Mouse (Mus musculus) MEL (cell line): ENCODE results near the gene Zeb2. TPM values are rescaled to one million over a fixed set of nuclear protein-coding genes. Genes with fewer than 3 reads are reported as not detected.

Source experiments
- DNase-seq: peaks from one replicate; pipeline ENCODE4 v3.0.0; 2011; ENCODE audit warnings: low read depth, low spot score
- H3K27ac ChIP-seq: 2 replicates; pipeline ENCODE4 v1.5.1; 2012; ENCODE audit warnings: low read depth, mild to moderate bottlenecking, control low read depth, low read length, moderate library complexity; ENCODE audit not compliant: control insufficient read depth
- H3K27me3 ChIP-seq, 2 experiments: fragments of 150-350 bp in 1 of 2; sonication (generic) in 1 of 2; 2 replicates each; pipeline ENCODE4 v1.6.1; 2012; ENCODE audit warnings: low read length in 2 of 2, mild to moderate bottlenecking in 2 of 2, improper control_type of control experiment in 1 of 2, moderate library complexity in 1 of 2; ENCODE audit not compliant: insufficient read depth in 2 of 2, control insufficient read depth in 1 of 2
- H3K36me3 ChIP-seq, 2 experiments: 2 replicates each; pipeline ENCODE4 v1.6.1; 2012 to 2014; ENCODE audit warnings: low read length in 2 of 2, improper control_type of control experiment in 1 of 2, inconsistent platforms in 1 of 2, mild to moderate bottlenecking in 1 of 2; ENCODE audit not compliant: insufficient read depth in 2 of 2, control insufficient read depth in 1 of 2
- H3K4me1 ChIP-seq, 2 experiments: fragments of 150-350 bp in 1 of 2; sonication (generic) in 1 of 2; 2 replicates each; pipeline ENCODE4 v1.6.1; 2012; ENCODE audit warnings: low read length in 2 of 2, improper control_type of control experiment in 1 of 2, mild to moderate bottlenecking in 1 of 2; ENCODE audit not compliant: insufficient read depth in 2 of 2, control insufficient read depth in 1 of 2
- H3K4me3 ChIP-seq, 2 experiments: fragments of 150-350 bp in 1 of 2; sonication (generic) in 1 of 2; 2 replicates each; pipeline ENCODE4 v1.5.1; 2012; ENCODE audit warnings: low read depth in 2 of 2, low read length in 2 of 2, mild to moderate bottlenecking in 2 of 2, moderate library complexity in 2 of 2, control low read depth in 1 of 2, improper control_type of control experiment in 1 of 2; ENCODE audit not compliant: control insufficient read depth in 1 of 2, insufficient read depth in 1 of 2
- H3K79me2 ChIP-seq: 2 replicates; pipeline ENCODE4 v1.6.1; 2012; ENCODE audit warnings: mild to moderate bottlenecking, low read length, moderate library complexity; ENCODE audit not compliant: control insufficient read depth, poor library complexity, insufficient read depth
- H3K9ac ChIP-seq: 2 replicates; pipeline ENCODE4 v1.6.1; 2012; ENCODE audit warnings: low read depth, mild to moderate bottlenecking, control low read depth, low read length, moderate library complexity; ENCODE audit not compliant: control insufficient read depth, poor library complexity, severe bottlenecking
- H3K9me3 ChIP-seq: fragments of 150-350 bp; sonication (generic); replicated peaks from 2 replicates; pipeline ENCODE4 v1.6.1; 2012; ENCODE audit warnings: mild to moderate bottlenecking, low read length, improper control_type of control experiment, moderate library complexity; ENCODE audit not compliant: insufficient read depth
- CHD1 ChIP-seq: IDR thresholded peaks from 2 replicates; pipeline ENCODE4 v1.6.1; 2012; ENCODE audit warnings: low read depth, mild to moderate bottlenecking, inconsistent platforms, low read length, improper control_type of control experiment
- CHD2 ChIP-seq: IDR thresholded peaks from 2 replicates; pipeline ENCODE4 v1.6.1; 2011; ENCODE audit warnings: low read length, improper control_type of control experiment
- E2F4 ChIP-seq: IDR thresholded peaks from 2 replicates; pipeline ENCODE4 v1.6.1; 2011; ENCODE audit warnings: low read depth, low read length, improper control_type of control experiment, borderline replicate concordance
- EP300 ChIP-seq, 2 experiments: IDR thresholded peaks; 2 replicates each; pipeline ENCODE4 v1.6.1; 2011; ENCODE audit warnings: improper control_type of control experiment in 2 of 2, low read length in 2 of 2, low read depth in 1 of 2, mild to moderate bottlenecking in 1 of 2
- ETS1 ChIP-seq: IDR thresholded peaks from 2 replicates; pipeline ENCODE4 v1.6.1; 2012; ENCODE audit warnings: low read depth, mild to moderate bottlenecking, inconsistent platforms, low read length, improper control_type of control experiment, moderate library complexity
- GABPA ChIP-seq: IDR thresholded peaks from 2 replicates; pipeline ENCODE4 v1.6.1; 2012; ENCODE audit warnings: low read depth, mild to moderate bottlenecking, inconsistent platforms, low read length, improper control_type of control experiment, moderate library complexity
- GATA1 ChIP-seq: IDR thresholded peaks from 2 replicates; pipeline ENCODE4 v1.6.1; 2011; ENCODE audit warnings: low read depth, low read length, improper control_type of control experiment
- HCFC1 ChIP-seq: IDR thresholded peaks from 2 replicates; pipeline ENCODE4 v1.6.1; 2012; ENCODE audit warnings: low read depth, mild to moderate bottlenecking, inconsistent platforms, low read length, improper control_type of control experiment, moderate library complexity
- KAT2A ChIP-seq: conservative IDR thresholded peaks from 2 replicates; pipeline ENCODE4 v1.6.1; 2012; ENCODE audit warnings: low read depth, low read length, improper control_type of control experiment, inconsistent platforms
- MAX ChIP-seq: IDR thresholded peaks from 2 replicates; pipeline ENCODE4 v1.6.1; 2011; ENCODE audit warnings: low read length, improper control_type of control experiment
- MEF2A ChIP-seq: IDR thresholded peaks from 2 replicates; pipeline ENCODE4 v1.6.1; 2014; ENCODE audit warnings: low read depth, mild to moderate bottlenecking, inconsistent platforms, low read length, improper control_type of control experiment; ENCODE audit not compliant: poor library complexity, insufficient replicate concordance, severe bottlenecking; ENCODE audit errors: extremely low read depth
- MXI1 ChIP-seq: IDR thresholded peaks from 2 replicates; pipeline ENCODE4 v1.6.1; 2011; ENCODE audit warnings: mild to moderate bottlenecking, low read depth, low read length, improper control_type of control experiment
- MYB ChIP-seq: IDR thresholded peaks from 2 replicates; pipeline ENCODE4 v1.6.1; 2011; ENCODE audit warnings: mild to moderate bottlenecking, low read depth, low read length, improper control_type of control experiment
- MYC ChIP-seq: IDR thresholded peaks from 2 replicates; pipeline ENCODE4 v1.6.1; 2011; ENCODE audit warnings: low read depth, mild to moderate bottlenecking, low read length, improper control_type of control experiment, moderate library complexity
- RCOR1 ChIP-seq: IDR thresholded peaks from 2 replicates; pipeline ENCODE4 v1.6.1; 2012; ENCODE audit warnings: low read depth, mild to moderate bottlenecking, inconsistent platforms, low read length, improper control_type of control experiment
- SIN3A ChIP-seq: IDR thresholded peaks from 2 replicates; pipeline ENCODE4 v1.6.1; 2012; ENCODE audit warnings: low read length, improper control_type of control experiment, inconsistent platforms
- TAL1 ChIP-seq: IDR thresholded peaks from 2 replicates; pipeline ENCODE4 v1.6.1; 2012; ENCODE audit warnings: mild to moderate bottlenecking, inconsistent platforms, low read length, moderate library complexity, mixed read lengths
- USF1 ChIP-seq: IDR thresholded peaks from 2 replicates; pipeline ENCODE4 v1.6.1; 2014; ENCODE audit warnings: low read depth, mild to moderate bottlenecking, inconsistent platforms, low read length, improper control_type of control experiment, moderate library complexity
- ZNF384 ChIP-seq: IDR thresholded peaks from 2 replicates; pipeline ENCODE4 v1.6.1; 2012; ENCODE audit warnings: low read depth, mild to moderate bottlenecking, inconsistent platforms, low read length, improper control_type of control experiment
- polyA plus RNA-seq, 2 experiments: library from polyadenylated mRNA; stranded (reverse) in 1 of 2; unstranded in 1 of 2; fragments of >175 nt in 1 of 2; fragments of >200 nt in 1 of 2; gene quantifications; 2 replicates each; pipeline versions ENCODE4 v1.2.1 to v1.2.4; 2012; ENCODE audit warnings: low replicate concordance in 2 of 2, low read depth in 1 of 2; ENCODE audit not compliant: insufficient read length in 2 of 2, insufficient read depth in 1 of 2, missing spikeins in 1 of 2
- total RNA-seq: library from RNA; depleted of rRNA; stranded (reverse); fragments of 300-350 nt; gene quantifications from 2 replicates; pipeline ENCODE4 v1.2.3, GENCODE M21; 2012

Zeb2 gene
- total and polyA plus RNA-seq, 3 experiments, result 12.8 to 12.9 TPM; not detected in 1

GRCm38 (mm10) chr2:45055034-45055615 lies 62.1 kb downstream of the Zeb2 start:
- Histone ChIP-seq H3K27ac (peak overlapping the region; percentile 84), H3K79me2 (peaks cover 27% of the 10 kb centered on the region), H3K27me3 (no peaks in the 10 kb centered on the region), H3K4me1 (peaks cover 33 to 59% of the 10 kb centered on the region in 2 experiments), H3K9ac (peak overlapping the region; percentile 37), H3K36me3 (peaks cover 0 to 66% of the 10 kb centered on the region in 2 experiments; a peak in 3 of 4 replicates), H3K4me3 (peak overlapping the region; percentile 39 to 45), H3K9me3 (no peaks in the 10 kb centered on the region)
- TF ChIP-seq SIN3A, result 0 out of 2 replicates have a peak, but pooled peaks have one; percentile 6
- TF ChIP-seq MXI1, result peak; percentile 65
- TF ChIP-seq CHD1, result no peak
- no peak for TF ChIP-seq CHD2
- TF ChIP-seq TAL1, result peak; percentile 31; the same call in 1 of the 2 replicates
- TF ChIP-seq MAX, result peak; percentile 31; the same call in 1 of the 2 replicates
- TF ChIP-seq HCFC1, result 0 out of 2 replicates have a peak, but pooled peaks have one; percentile 34
- peak; percentile 42 for TF ChIP-seq ETS1
- TF ChIP-seq RCOR1, result peak; percentile 50; the same call in 1 of the 2 replicates
- TF ChIP-seq MYB, result no peak
- TF ChIP-seq KAT2A, result no peak
- no peak for TF ChIP-seq USF1
- no peak; the same call in 1 of the 2 replicates for TF ChIP-seq ZNF384
- TF ChIP-seq MYC, result 0 out of 2 replicates have a peak, but pooled peaks have one; percentile 36
- peak; percentile 60; the same call in 1 of the 2 replicates for TF ChIP-seq GATA1
- peak in 1 of 2 experiments; percentile 39; a peak in 2 of 4 replicates for TF ChIP-seq EP300 (IDR thresholded peaks at IDR 0.05; ENCODE audit: low read depth in 1 of 2, low read length in 2 of 2)
- DNase-seq, result peak; percentile 65

- DNase-seq, result no peak
- H3K9ac ChIP-seq, result peak overlapping the region; percentile 37
- TF ChIP-seq E2F4 (no peak), KAT2A (no peak), RCOR1 (no peak), MXI1 (no peak), GABPA (peak; percentile 14; the same call in 1 of the 2 replicates), CHD2 (no peak), MEF2A (no peak), ZNF384 (peak; percentile 52; the same call in 1 of the 2 replicates)
- H3K27ac ChIP-seq, result peak overlapping the region; percentile 84
- peaks cover 37 to 61% of the 10 kb centered on the region in 2 experiments for H3K4me1 ChIP-seq
- peaks cover 26% of the 10 kb centered on the region for H3K79me2 ChIP-seq
- no peaks in the 10 kb centered on the region for H3K9me3 ChIP-seq
- H3K4me3 ChIP-seq, result peak overlapping the region; percentile 2 to 45; a peak in 2 of 4 replicates
- no peaks in the 10 kb centered on the region for H3K27me3 ChIP-seq
- peaks cover 0 to 72% of the 10 kb centered on the region in 2 experiments; a peak in 3 of 4 replicates for H3K36me3 ChIP-seq
Observed at GRCm38 (mm10) chr2:45054070-45055025, 62.8 kb downstream of the Zeb2 start.
